ENCODE assay signal across 7 mouse cellular contexts in the genomic region with DNA sequence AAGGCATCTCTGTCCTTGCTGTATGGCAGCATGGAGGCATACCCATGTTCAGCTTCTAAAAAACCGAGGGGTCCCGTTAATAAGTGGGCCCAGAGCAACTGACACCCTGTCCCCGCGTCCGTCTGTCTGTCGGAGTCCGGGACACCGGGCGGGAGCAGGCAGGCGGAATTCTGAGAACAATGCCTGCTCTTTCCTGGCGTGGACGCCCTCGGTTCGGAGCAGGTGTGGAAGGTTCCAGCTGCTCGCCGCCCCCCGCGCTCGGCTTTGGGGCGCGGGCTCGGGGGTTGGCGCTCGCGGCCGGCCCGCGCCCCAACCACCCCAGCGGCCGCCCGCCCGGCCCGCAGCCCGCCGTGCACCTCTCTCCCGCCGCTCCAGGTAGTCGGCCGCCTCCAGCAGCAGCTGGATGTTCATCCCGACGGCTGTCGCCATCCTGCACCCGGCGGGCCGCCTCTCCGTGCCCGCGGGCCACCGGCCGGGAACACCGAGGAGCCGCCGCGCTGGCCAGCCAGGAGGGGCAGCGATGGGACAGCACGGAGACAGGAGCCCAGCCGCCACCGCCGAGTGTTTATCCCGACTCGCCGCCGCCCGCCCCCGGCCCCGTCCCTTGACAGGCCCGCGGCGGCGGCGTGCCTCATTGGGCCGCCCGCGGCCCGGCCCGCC. TPM values are rescaled to one million over a fixed set of nuclear protein-coding genes. Genes with fewer than 3 reads are reported as not detected.
DNase-seq lines count a peak whose midpoint lies in the region; ATAC-seq and TF ChIP-seq lines count a peak whose summit lies in the region.

Mxd1 (minus strand) TSS at position 582 of the 660 bp plus-strand sequence.

- no peak for DNase-seq in kidney, postnatal 0 days (ENCODE audit: low spot score)
- DNase-seq in kidney, postnatal 14 days = no peak
- DNase-seq in MN1 (ENCODE audit: low spot score) = peak; percentile 18
- no peak for DNase-seq in large intestine, adult 2 months (ENCODE audit: low read depth, low spot score)

- no peak for TF ChIP-seq CTCF in kidney, postnatal 0 days (IDR thresholded peaks at IDR 0.05; ENCODE audit: low read depth)

- H3K27ac ChIP-seq in kidney, postnatal 0 days = peak within 1 kb of the TSS; percentile 67
- peak within 1 kb of the TSS; percentile 75 for H3K27ac ChIP-seq in embryonic facial prominence, embryonic 15.5 days (replicated peaks)

- peaks cover 20% of the 10 kb centered on the region for H3K36me3 ChIP-seq in kidney, postnatal 0 days (ENCODE audit: insufficient read depth, low read length)
- H3K36me3 ChIP-seq in embryonic facial prominence, embryonic 15.5 days = peaks cover 33% of the 10 kb centered on the region

- H3K27me3 ChIP-seq in kidney, postnatal 0 days (ENCODE audit: insufficient read depth, low read length) = no peaks in the 10 kb centered on the region
- no peaks in the 10 kb centered on the region for H3K27me3 ChIP-seq in embryonic facial prominence, embryonic 15.5 days

- peak within 1 kb of the TSS; percentile 96 for H3K4me3 ChIP-seq in kidney, postnatal 0 days (replicated peaks; ENCODE audit: low read depth, low read length)
- peak within 1 kb of the TSS; percentile 94 for H3K4me3 ChIP-seq in embryonic facial prominence, embryonic 15.5 days (replicated peaks)

- peak within 1 kb of the TSS; percentile 90 for H3K9ac ChIP-seq in kidney, postnatal 0 days (ENCODE audit: low read depth, low read length)
- H3K9ac ChIP-seq in embryonic facial prominence, embryonic 15.5 days = peak within 1 kb of the TSS; percentile 82

- WGBS in kidney, postnatal 0 days = under 1% methylated on average over 46 of the region's 76 CpGs
- under 1% methylated on average over 75 of the region's 76 CpGs for WGBS in embryonic facial prominence, embryonic 15.5 days
- WGBS in large intestine, adult 2 months = 1% methylated on average over 73 of the region's 76 CpGs

- H3K4me2 ChIP-seq in kidney, postnatal 0 days (ENCODE audit: low read length) = peak within 1 kb of the TSS; percentile 90
- peak within 1 kb of the TSS; percentile 89 for H3K4me2 ChIP-seq in embryonic facial prominence, embryonic 15.5 days (replicated peaks)

- H3K9me3 ChIP-seq in kidney, postnatal 0 days (replicated peaks; ENCODE audit: low read length) = no peaks in the 10 kb centered on the region
- H3K9me3 ChIP-seq in embryonic facial prominence, embryonic 15.5 days (replicated peaks) = no peaks in the 10 kb centered on the region

- peaks cover 11% of the 10 kb centered on the region; the same call in 1 of the 2 replicates for H3K4me1 ChIP-seq in kidney, postnatal 0 days (replicated peaks; ENCODE audit: insufficient read depth, low read length)
- H3K4me1 ChIP-seq in embryonic facial prominence, embryonic 15.5 days = peaks cover 21% of the 10 kb centered on the region

- ATAC-seq in kidney, postnatal 0 days (replicated peaks; ENCODE audit: low FRiP score, low read depth) = no peak
- ATAC-seq in embryonic facial prominence, embryonic 15.5 days (ENCODE audit: insufficient number of reproducible peaks, low FRiP score, low TSS enrichment, low read depth) = 0 out of 2 replicates have a peak, but pooled peaks have one; percentile 0
- no peak for ATAC-seq in megakaryocyte, adult 5-6 weeks (ENCODE audit: poor library complexity, severe bottlenecking)
- no peak for ATAC-seq in granulocyte monocyte progenitor cell, adult 5-6 weeks (replicated peaks; ENCODE audit: poor library complexity, severe bottlenecking)

RNA-seq across cellular contexts. Expression of gene Mxd1, which starts in this region (rescaled TPM):
- polyA plus RNA-seq in kidney, postnatal 0 days (2015; fragmentation: Nextera tagmentation; extraction: Ambion mirVana) = 6.4 and 7.7 TPM in 2 replicates
- polyA plus RNA-seq in embryonic facial prominence, embryonic 15.5 days (2015; fragmentation: Nextera tagmentation; extraction: Ambion mirVana) = 16.4 TPM in 2 replicates
- 123 and 224 TPM in 2 replicates for polyA plus RNA-seq in large intestine, adult 2 months (2012; rRNA removed)
- total RNA-seq in megakaryocyte, adult 5-6 weeks (2015) = 70.4 and 76.0 TPM in 2 replicates
- total RNA-seq in megakaryocyte, adult 5-6 weeks (2017) = 87.1 and 120 TPM in 2 replicates
- total RNA-seq in granulocyte monocyte progenitor cell, adult 5-6 weeks (2014; fragmentation: Nextera tagmentation) = 5.3 and 7.3 TPM in 2 replicates
- total RNA-seq in granulocyte monocyte progenitor cell, adult 5-6 weeks (2017) = 16.3 and 20.0 TPM in 2 replicates
